Mouse (Mus musculus) E14TG2a.4 (cell line): ENCODE measurements around the gene Gm45716.

ENCODE experiments used
- CTCF ChIP-seq: conservative IDR thresholded peaks from 2 replicates; pipeline ENCODE4 v1.5.1; 2014; ENCODE audit warnings: low read length
- NANOG ChIP-seq: IDR thresholded peaks from 2 replicates; pipeline ENCODE4 v1.6.1; 2014; ENCODE audit warnings: borderline replicate concordance, low read length, mixed read lengths
- POU5F1 ChIP-seq: IDR thresholded peaks from 2 replicates; pipeline ENCODE4 v1.6.1; 2014; ENCODE audit warnings: low read length, borderline replicate concordance

GRCm38 (mm10) chr11:90142936-90143335 is 44.5 kb upstream of the Gm45716 start:
- no peak for TF ChIP-seq CTCF
- TF ChIP-seq POU5F1: no peak
- TF ChIP-seq NANOG: no peak
